8 mouse cellular contexts compared by ENCODE assay signal in the genomic region with DNA sequence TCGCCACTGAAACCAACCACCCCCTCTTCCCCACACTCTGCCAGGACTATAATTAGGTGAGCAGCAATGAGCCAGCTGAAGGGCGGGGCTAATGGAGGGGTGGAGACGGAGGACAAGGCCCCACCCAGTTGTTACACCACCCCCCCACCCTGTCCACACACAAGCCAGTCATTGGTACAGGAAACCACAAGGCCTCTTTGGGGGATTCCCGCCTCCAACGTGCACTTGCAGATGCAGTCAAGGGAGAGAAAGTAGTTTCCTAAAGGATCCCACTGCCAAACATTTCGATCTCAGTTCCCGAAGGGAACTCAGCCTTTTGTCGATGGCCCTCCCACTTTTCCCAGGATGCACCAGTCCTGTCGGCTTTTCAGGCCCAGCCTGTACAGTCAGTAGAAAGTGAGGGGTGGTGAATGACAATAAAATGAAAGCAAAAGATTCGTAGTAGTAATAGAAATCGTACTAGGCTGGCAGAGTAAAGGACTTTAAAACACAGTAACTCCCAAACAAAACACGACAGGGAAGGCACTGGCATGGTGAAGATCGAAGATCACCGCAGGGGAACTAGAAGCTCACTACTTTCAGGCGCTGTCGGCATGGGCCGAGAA. TPM values are rescaled to one million over a fixed set of nuclear protein-coding genes. Genes with fewer than 3 reads are reported as not detected.
DNase-seq lines count a peak whose midpoint lies in the region; ATAC-seq and TF ChIP-seq lines count a peak whose summit lies in the region.

No protein-coding gene starts in this region.

- H3K9me3 ChIP-seq in liver, embryonic 16.5 days (replicated peaks; ENCODE audit: control insufficient read depth, low read length): no peaks in the 10 kb centered on the region
- no peaks in the 10 kb centered on the region for H3K9me3 ChIP-seq in neural tube, embryonic 11.5 days (ENCODE audit: control insufficient read depth, low read length)

- H3K9ac ChIP-seq in liver, embryonic 16.5 days (ENCODE audit: low read depth, low read length): peak overlapping the region; percentile 98
- H3K9ac ChIP-seq in neural tube, embryonic 11.5 days (ENCODE audit: low read length): peak overlapping the region; percentile 91

- H3K4me2 ChIP-seq in liver, embryonic 16.5 days (ENCODE audit: low read depth, low read length): peak overlapping the region; percentile 90
- H3K4me2 ChIP-seq in neural tube, embryonic 11.5 days (ENCODE audit: low read depth): peak overlapping the region; percentile 98

- H3K27me3 ChIP-seq in liver, embryonic 16.5 days (ENCODE audit: control insufficient read depth, insufficient read depth, low read depth, low read length): no peaks in the 10 kb centered on the region
- H3K27me3 ChIP-seq in neural tube, embryonic 11.5 days (ENCODE audit: control insufficient read depth, insufficient read depth, low read length): no peaks in the 10 kb centered on the region
- H3K27me3 ChIP-seq in thymus, adult 2 months (ENCODE audit: control insufficient read depth, insufficient read depth, low read length): no peaks in the 10 kb centered on the region

- peak; percentile 41 for ATAC-seq in liver, embryonic 16.5 days (ENCODE audit: low read depth)
- no peak for ATAC-seq in neural tube, embryonic 11.5 days (ENCODE audit: insufficient read depth, low FRiP score, low TSS enrichment)

- peak overlapping the region; percentile 96 for H3K4me3 ChIP-seq in liver, embryonic 16.5 days (ENCODE audit: low read depth, low read length)
- H3K4me3 ChIP-seq in neural tube, embryonic 11.5 days (ENCODE audit: low read depth, low read length): peak overlapping the region; percentile 96
- peak overlapping the region; percentile 83 for H3K4me3 ChIP-seq in thymus, adult 2 months (ENCODE audit: control insufficient read depth, insufficient read depth, low read length)

- no peak for TF ChIP-seq POLR2A in thymus, adult 2 months (IDR thresholded peaks at IDR 0.05; ENCODE audit: control insufficient read depth, extremely low read depth, insufficient read depth, low read length, poor library complexity)

- DNase-seq in 416B (ENCODE audit: low read depth): peak; percentile 98
- DNase-seq in T-cell, adult 2 months (ENCODE audit: low spot score): peak; percentile 82
- DNase-seq in embryo, embryonic 10.5 days (ENCODE audit: low spot score): peak; percentile 81
- peak; percentile 91 to 92 for DNase-seq in heart, adult 18-20 months
- peak; percentile 88 for DNase-seq in kidney, adult 18-20 months
- peak; percentile 70 for DNase-seq in neural tube, embryonic 11.5 days (ENCODE audit: low spot score)
- DNase-seq in thymus, adult 2 months: peak; percentile 59

- peaks cover 66% of the 10 kb centered on the region for H3K4me1 ChIP-seq in liver, embryonic 16.5 days (ENCODE audit: control insufficient read depth, low read depth, low read length)
- peaks cover 19% of the 10 kb centered on the region for H3K4me1 ChIP-seq in neural tube, embryonic 11.5 days (ENCODE audit: control insufficient read depth, insufficient read depth, low read length)
- peaks cover 16% of the 10 kb centered on the region for H3K4me1 ChIP-seq in thymus, adult 2 months (replicated peaks; ENCODE audit: control insufficient read depth, insufficient read depth, low read length)

- H3K27ac ChIP-seq in liver, embryonic 16.5 days (ENCODE audit: low read length): peak overlapping the region; percentile 99
- H3K27ac ChIP-seq in neural tube, embryonic 11.5 days (ENCODE audit: low read depth, low read length): peak overlapping the region; percentile 88
- peak overlapping the region; percentile 54 for H3K27ac ChIP-seq in thymus, adult 2 months (ENCODE audit: control insufficient read depth, insufficient read depth, low read length)

- TF ChIP-seq CTCF in thymus, adult 2 months (IDR thresholded peaks at IDR 0.05; ENCODE audit: borderline replicate concordance, control insufficient read depth, extremely low read depth, insufficient read depth, low read length, poor library complexity): no peak

- H3K36me3 ChIP-seq in liver, embryonic 16.5 days (ENCODE audit: control insufficient read depth, insufficient read depth): peaks cover 38% of the 10 kb centered on the region
- H3K36me3 ChIP-seq in neural tube, embryonic 11.5 days (ENCODE audit: control insufficient read depth, insufficient read depth, low read length): peaks cover 21% of the 10 kb centered on the region
- peaks cover 33% of the 10 kb centered on the region for H3K36me3 ChIP-seq in thymus, adult 2 months (ENCODE audit: control insufficient read depth, insufficient read depth, low read length)

- under 1% methylated on average over 17 of the region's 17 CpGs for WGBS in liver, embryonic 16.5 days (ENCODE audit: insufficient replicate concordance)
- WGBS in neural tube, embryonic 11.5 days: under 1% methylated on average over 17 of the region's 17 CpGs
- WGBS in thymus, adult 2 months: under 1% methylated on average over 17 of the region's 17 CpGs

RNA-seq across cellular contexts. Expression of a gene that starts 2.0 kb away (rescaled TPM):
- total RNA-seq in heart, adult 18-20 months (2021): 100 to 1,000 TPM; 415 to 425 TPM
- polyA plus RNA-seq in liver, embryonic 16.5 days (2015; fragmentation: Nextera tagmentation; extraction: Ambion mirVana): 1,065 and 1,134 TPM in 2 replicates
- polyA plus RNA-seq in neural tube, embryonic 11.5 days (2014; fragmentation: Nextera tagmentation; extraction: Ambion mirVana): 1,905 and 1,926 TPM in 2 replicates
- polyA plus RNA-seq in thymus, adult 2 months (2012; rRNA removed): 618 and 719 TPM in 2 replicates

RNA-seq across cellular contexts. Expression of a gene that starts 6.1 kb away (rescaled TPM):
- 10 to 100 TPM; 26.2 to 27.5 TPM for total RNA-seq in heart, adult 18-20 months (2021)
- polyA plus RNA-seq in liver, embryonic 16.5 days (2015; fragmentation: Nextera tagmentation; extraction: Ambion mirVana): 81.1 and 83.1 TPM in 2 replicates
- polyA plus RNA-seq in neural tube, embryonic 11.5 days (2014; fragmentation: Nextera tagmentation; extraction: Ambion mirVana): 84.0 and 93.7 TPM in 2 replicates
- 236 and 272 TPM in 2 replicates for polyA plus RNA-seq in thymus, adult 2 months (2012; rRNA removed)

RNA-seq across cellular contexts. Expression of a gene that starts 15.8 kb away (rescaled TPM):
- 10 to 100 TPM; 14.6 to 23.1 TPM for total RNA-seq in heart, adult 18-20 months (2021)
- 0.18 TPM in 1 of 2 replicates, not detected in the other for polyA plus RNA-seq in liver, embryonic 16.5 days (2015; fragmentation: Nextera tagmentation; extraction: Ambion mirVana)
- polyA plus RNA-seq in neural tube, embryonic 11.5 days (2014; fragmentation: Nextera tagmentation; extraction: Ambion mirVana): 3.4 and 4.2 TPM in 2 replicates
- 20.0 and 49.6 TPM in 2 replicates for polyA plus RNA-seq in thymus, adult 2 months (2012; rRNA removed)

RNA-seq across cellular contexts. Expression of a gene that starts 18.9 kb away (rescaled TPM):
- total RNA-seq in heart, adult 18-20 months (2021): 10 to 100 TPM; 42.1 to 48.0 TPM
- 2.2 and 2.6 TPM in 2 replicates for polyA plus RNA-seq in liver, embryonic 16.5 days (2015; fragmentation: Nextera tagmentation; extraction: Ambion mirVana)
- polyA plus RNA-seq in neural tube, embryonic 11.5 days (2014; fragmentation: Nextera tagmentation; extraction: Ambion mirVana): 14.2 and 18.0 TPM in 2 replicates
- 85.3 and 90.7 TPM in 2 replicates for polyA plus RNA-seq in thymus, adult 2 months (2012; rRNA removed)

RNA-seq across cellular contexts. Expression of a gene that starts 19.0 kb away (rescaled TPM):
- total RNA-seq in heart, adult 18-20 months (2021): under 1 TPM in 1 of 2 experiments, not detected in 1; 0.41 TPM
- polyA plus RNA-seq in liver, embryonic 16.5 days (2015; fragmentation: Nextera tagmentation; extraction: Ambion mirVana): 0.46 and 0.76 TPM in 2 replicates
- polyA plus RNA-seq in neural tube, embryonic 11.5 days (2014; fragmentation: Nextera tagmentation; extraction: Ambion mirVana): 14.4 and 15.1 TPM in 2 replicates
- 7.1 and 10.2 TPM in 2 replicates for polyA plus RNA-seq in thymus, adult 2 months (2012; rRNA removed)
